Mouse (Mus musculus) 416B (cell line): ENCODE data around the gene Tanc1.

Experiments
- DNase-seq: peaks from one replicate; pipeline ENCODE4 v3.0.0; 2011; ENCODE audit warnings: low read depth

Gene Tanc1

GRCm38 (mm10) chr2:59681181-59681580, 69.3 kb downstream of the Tanc1 start:
- no peak for DNase-seq

DNA sequence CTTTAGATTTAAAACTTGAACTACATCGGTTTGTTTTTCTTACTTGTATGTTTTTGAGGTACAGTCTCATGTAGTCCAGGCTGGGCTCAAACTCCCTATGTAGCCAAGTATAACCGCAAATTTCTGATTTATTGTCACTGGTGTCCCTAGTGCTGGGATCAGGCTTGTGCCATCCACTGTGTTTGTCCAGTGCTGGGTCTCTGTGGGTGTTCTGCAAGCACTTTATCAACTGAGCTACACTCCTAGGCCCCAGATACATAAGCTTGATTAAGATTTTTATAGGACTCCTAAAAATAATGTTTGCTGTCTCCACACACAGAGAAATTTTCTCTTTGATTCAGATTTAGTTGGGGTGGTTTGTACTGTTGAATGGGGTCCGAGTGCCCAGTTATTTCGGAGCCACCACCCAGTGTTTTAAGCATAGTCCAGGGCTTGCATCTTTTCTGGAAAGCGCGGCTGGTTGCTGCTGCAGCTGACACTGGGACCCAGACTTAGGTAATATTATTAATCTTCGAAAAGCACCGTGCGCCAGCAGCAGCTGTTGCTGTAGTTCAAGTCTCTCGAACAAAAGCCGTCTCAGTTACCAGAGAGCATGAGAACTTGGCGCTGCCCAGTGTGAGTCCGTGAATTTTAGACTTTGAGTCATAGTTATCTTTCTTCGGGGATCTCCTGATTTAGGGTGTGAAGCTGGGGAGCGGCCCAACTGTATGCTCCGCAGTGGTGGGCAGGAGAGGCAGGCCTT, 73.2 kb downstream of the Tanc1 start:
- no peak for DNase-seq

- no peak for DNase-seq
Measured at GRCm38 (mm10) chr2:59685606-59685950, 73.7 kb downstream of the Tanc1 start.

- no peak for DNase-seq
Measured at GRCm38 (mm10) chr2:59688261-59689104, 76.6 kb downstream of the Tanc1 start.

DNA sequence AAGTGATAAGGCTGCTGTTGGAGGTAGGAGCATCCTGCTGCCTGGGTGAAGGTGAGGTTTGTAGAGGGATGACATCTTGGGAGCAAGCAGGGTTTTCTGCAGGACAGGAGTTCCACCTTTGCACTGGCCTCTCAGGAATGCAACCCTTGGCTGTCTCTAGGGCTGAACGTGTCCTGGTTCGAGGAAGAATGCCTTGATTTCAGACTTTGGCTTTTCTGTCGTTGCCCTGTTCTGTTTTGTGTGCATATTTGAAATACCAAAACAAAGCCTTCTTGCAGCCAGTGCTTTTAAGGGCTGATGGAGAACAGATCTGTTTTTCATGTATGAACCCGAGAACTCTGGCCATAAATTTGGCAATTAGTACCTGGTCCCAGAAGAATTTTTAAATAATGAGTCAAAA, 79.3 kb downstream of the Tanc1 start:
- no peak for DNase-seq

GRCm38 (mm10) chr2:59693473-59693872, 81.6 kb downstream of the Tanc1 start:
- DNase-seq: no peak

GRCm38 (mm10) chr2:59697123-59697522, 85.3 kb downstream of the Tanc1 start:
- DNase-seq: no peak

GRCm38 (mm10) chr2:59697722-59698634, 86.1 kb downstream of the Tanc1 start:
- no peak for DNase-seq

DNA sequence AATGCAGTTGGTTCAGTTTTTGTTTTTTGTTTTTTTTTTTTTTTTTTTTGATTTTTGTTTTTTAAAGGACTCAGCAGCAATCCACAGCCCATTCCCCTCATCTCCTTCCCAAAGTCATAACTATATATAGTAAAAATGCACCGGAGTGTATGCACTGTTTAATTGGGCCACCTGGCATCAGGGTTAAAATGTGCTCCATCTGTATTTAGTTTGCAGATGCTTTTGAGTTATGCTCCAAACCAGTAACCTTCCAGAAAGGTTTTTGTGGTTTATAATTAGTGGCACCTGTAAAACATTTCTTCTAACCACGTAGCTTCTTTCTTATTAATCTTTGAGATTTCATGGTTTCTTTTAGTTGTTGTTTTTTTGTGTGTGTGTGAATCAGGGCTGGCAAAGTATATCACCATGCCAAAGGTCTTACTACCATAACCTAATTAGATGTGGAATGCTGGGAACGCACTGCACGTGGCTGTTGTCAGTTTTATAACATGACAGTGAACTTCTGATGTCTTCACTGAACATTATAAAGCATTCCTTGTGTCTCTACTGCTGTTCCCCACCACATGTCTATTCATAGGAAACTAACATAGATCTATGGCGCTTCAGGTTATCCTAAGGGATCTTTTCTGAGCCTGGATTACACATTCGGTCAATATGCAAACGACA, 86.9 kb downstream of the Tanc1 start:
- no peak for DNase-seq

GRCm38 (mm10) chr2:59699893-59700292, 88.1 kb downstream of the Tanc1 start:
- no peak for DNase-seq

- DNase-seq: no peak
Measured at GRCm38 (mm10) chr2:59705221-59705620, 93.4 kb downstream of the Tanc1 start.

DNA sequence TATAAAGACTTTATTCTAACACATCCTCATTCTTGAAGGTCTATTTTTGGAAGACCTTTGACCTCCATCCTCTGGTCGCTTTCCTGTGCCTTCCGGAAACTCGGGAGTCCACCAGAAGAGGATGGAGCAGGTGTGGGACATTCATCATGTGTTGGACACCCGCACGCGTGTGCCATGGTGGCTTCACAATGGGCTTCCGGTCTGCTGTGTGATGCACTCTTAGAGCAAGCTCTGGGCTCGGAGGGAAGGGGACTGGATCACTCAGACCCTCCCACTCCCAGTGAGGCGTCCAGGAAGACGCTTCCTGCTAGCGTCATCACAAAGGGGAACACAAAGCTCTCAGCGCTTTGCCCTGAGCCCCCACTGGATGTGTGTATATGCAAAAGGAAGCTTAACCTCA, 95.0 kb downstream of the Tanc1 start:
- no peak for DNase-seq

GRCm38 (mm10) chr2:59707922-59708706, 96.3 kb downstream of the Tanc1 start:
- no peak for DNase-seq

DNA sequence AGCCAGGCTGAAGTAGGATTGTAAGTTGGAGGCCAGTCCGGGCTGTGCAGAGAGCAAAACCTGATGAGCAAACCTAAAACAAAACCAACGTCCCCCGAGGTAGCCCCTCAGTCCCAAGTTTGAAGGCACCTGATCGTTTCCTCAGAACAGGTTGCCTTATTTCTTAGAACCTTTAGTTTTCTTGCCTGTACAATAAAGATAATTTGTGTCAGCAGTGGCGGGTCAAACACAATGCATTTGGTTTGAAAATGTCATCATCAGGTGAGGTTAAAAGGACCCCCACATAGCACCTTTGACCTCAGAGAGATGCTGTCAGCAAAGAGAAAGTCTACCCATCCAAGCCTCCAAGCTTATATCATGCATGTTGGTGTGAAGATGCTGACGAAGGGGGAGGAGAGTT, 98.9 kb downstream of the Tanc1 start:
- no peak for DNase-seq

- no peak for DNase-seq
Measured at GRCm38 (mm10) chr2:59711992-59712391, 100.2 kb downstream of the Tanc1 start.

- DNase-seq: no peak
Measured at GRCm38 (mm10) chr2:59712484-59712883, 100.6 kb downstream of the Tanc1 start.

DNA sequence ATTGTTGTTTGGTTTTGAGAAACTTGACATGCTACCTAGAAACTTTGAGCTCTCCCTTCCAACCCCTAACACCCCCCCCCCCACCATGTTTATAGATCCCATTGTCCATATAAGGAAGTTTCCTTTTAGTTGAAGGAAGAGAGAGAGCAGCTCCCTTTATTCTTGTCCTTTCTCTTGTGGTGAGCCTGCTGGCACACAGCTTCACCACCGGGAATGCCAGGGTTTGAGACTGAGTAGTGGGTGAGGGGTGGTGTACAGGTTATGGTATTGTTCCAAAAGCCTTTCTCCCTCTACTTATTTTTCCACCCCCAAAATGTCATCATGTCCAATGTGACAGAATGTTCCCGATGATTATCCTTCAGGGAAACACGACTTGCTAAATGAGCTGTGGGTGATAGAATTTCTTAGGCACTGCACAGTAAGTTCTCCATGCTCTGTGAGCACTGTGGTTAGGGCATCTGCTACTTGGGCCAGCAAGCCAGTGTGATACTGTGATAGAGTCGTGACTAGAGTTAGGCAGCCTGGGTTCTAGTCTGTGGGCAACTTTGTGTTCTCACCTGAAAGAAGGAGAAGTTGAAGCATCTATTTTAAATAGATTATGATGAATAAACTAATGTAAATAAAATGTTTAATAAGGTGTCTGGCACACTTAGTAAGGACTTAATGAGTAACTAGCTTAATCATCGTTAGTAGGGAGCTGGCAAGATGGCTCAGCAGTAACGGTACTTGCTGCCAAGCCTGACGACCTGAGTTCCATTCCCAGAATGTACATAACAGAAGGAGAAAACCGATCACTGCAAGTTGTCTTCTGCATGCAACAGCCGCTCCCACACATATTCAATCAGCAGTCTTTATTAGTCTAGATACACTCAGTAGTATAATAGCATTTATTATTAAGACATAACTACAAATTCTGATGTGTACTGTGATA, 102.0 kb downstream of the Tanc1 start:
- DNase-seq: no peak

DNA sequence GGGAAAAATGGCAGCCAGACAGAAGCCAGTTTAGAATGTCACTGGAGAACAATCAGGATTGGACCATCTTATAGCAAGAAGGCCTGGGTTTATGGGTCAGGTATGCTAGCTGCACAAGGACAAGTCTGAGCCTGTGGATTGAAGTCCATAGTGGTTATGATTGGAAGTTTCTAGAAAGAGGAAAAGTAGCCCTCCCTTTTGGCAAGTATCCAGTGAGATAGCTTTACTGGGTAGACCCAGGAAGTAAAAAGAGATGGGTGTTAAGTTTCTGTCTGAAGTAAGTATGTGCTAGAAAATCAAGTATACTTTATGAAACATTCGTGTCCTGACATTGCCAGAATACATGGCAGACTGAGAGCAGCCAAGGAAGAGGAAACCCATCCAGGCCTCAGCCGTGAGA, 103.2 kb downstream of the Tanc1 start:
- DNase-seq: no peak

GRCm38 (mm10) chr2:59716461-59716860, 104.6 kb downstream of the Tanc1 start:
- no peak for DNase-seq

GRCm38 (mm10) chr2:59717746-59718294, 106.0 kb downstream of the Tanc1 start:
- DNase-seq: no peak
